Mouse (Mus musculus) lung, adult 2 months (tissue): ENCODE results near the gene Gm4922.

Source experiments
- CTCF ChIP-seq: fragments of 200-500 bp; IDR thresholded peaks from 2 replicates; pipeline ENCODE4 v1.5.1; 2011; ENCODE audit warnings: mild to moderate bottlenecking, low read length, control low read depth; ENCODE audit not compliant: insufficient read depth
- POLR2A ChIP-seq: fragments of 200-500 bp; IDR thresholded peaks from 2 replicates; pipeline ENCODE4 v1.6.1; 2011; ENCODE audit warnings: low read depth, mild to moderate bottlenecking, control low read depth, low read length, borderline replicate concordance; ENCODE audit errors: extremely low read depth

GRCm38 (mm10) chr10:18811751-18812150 lies 25.2 kb upstream of the Gm4922 start:
- TF ChIP-seq CTCF (no peak), POLR2A (no peak)
